15 mouse cellular contexts compared by ENCODE assay signal in genomic region chr4:120204357-120204942, GRCm38 (mm10). TPM values are rescaled to one million over a fixed set of nuclear protein-coding genes. Genes with fewer than 3 reads are reported as not detected.
A peak's percentile ranks its signal among the peaks of the same experiment; 100 is the strongest.
DNase-seq lines count a peak whose midpoint lies in the region; ATAC-seq lines count a peak whose summit lies in the region.
"Had no signal": no experiment of that assay in that cellular context is flagged by ENCODE, and none has a peak within 500 bp of the region (broad histone marks: within the 10 kb centered on the region; RNA-seq: fewer than 3 reads in every experiment).

No protein-coding gene starts in this region.

- H3K36me3 ChIP-seq in forebrain, embryonic 10.5 days (replicated peaks) = no peaks in the 10 kb centered on the region
- no peaks in the 10 kb centered on the region for H3K36me3 ChIP-seq in forebrain, embryonic 12.5 days (replicated peaks)
- no peaks in the 10 kb centered on the region for H3K36me3 ChIP-seq in kidney, embryonic 16.5 days (ENCODE audit: insufficient read depth, low read length)
- H3K36me3 ChIP-seq in intestine, embryonic 16.5 days (ENCODE audit: control insufficient read depth, insufficient read depth, low read length) = no peaks in the 10 kb centered on the region

- 82% methylated on average over 9 of the region's 9 CpGs for WGBS in forebrain, embryonic 10.5 days
- WGBS in forebrain, embryonic 12.5 days = 75% methylated on average over 9 of the region's 9 CpGs
- WGBS in kidney, embryonic 16.5 days = 53% methylated on average over 9 of the region's 9 CpGs
- 37% methylated on average over 9 of the region's 9 CpGs for WGBS in intestine, embryonic 16.5 days

- H3K4me2 ChIP-seq in forebrain, embryonic 12.5 days = no peak overlapping the region
- no peak overlapping the region for H3K4me2 ChIP-seq in kidney, embryonic 16.5 days (replicated peaks; ENCODE audit: low read depth, low read length)
- no peak overlapping the region for H3K4me2 ChIP-seq in intestine, embryonic 16.5 days (ENCODE audit: low read depth, low read length)

- H3K4me1 ChIP-seq in forebrain, embryonic 10.5 days = peaks cover 23% of the 10 kb centered on the region
- peaks cover 15% of the 10 kb centered on the region for H3K4me1 ChIP-seq in forebrain, embryonic 12.5 days
- H3K4me1 ChIP-seq in kidney, embryonic 16.5 days (ENCODE audit: insufficient read depth, low read length) = peaks cover 6% of the 10 kb centered on the region
- H3K4me1 ChIP-seq in intestine, embryonic 16.5 days (ENCODE audit: control insufficient read depth, insufficient read depth, low read length) = peaks cover 17% of the 10 kb centered on the region

- H3K9ac ChIP-seq in forebrain, embryonic 12.5 days = no peak overlapping the region
- H3K9ac ChIP-seq in kidney, embryonic 16.5 days (replicated peaks; ENCODE audit: low read length) = no peak overlapping the region
- peak overlapping the region; percentile 46 for H3K9ac ChIP-seq in intestine, embryonic 16.5 days (ENCODE audit: low read depth, low read length)

- H3K4me3 ChIP-seq in forebrain, embryonic 10.5 days = no peak overlapping the region
- no peak overlapping the region for H3K4me3 ChIP-seq in forebrain, embryonic 12.5 days (replicated peaks)
- no peak overlapping the region for H3K4me3 ChIP-seq in kidney, embryonic 16.5 days (ENCODE audit: low read length)
- H3K4me3 ChIP-seq in intestine, embryonic 16.5 days (ENCODE audit: low read length) = no peak overlapping the region
- H3K4me3 ChIP-seq: megakaryocyte, embryonic 14.5 days had no signal

- DNase-seq in forebrain, embryonic 10.5 days (ENCODE audit: extremely low spot score, low spot score) = no peak
- no peak for DNase-seq in kidney, adult 18-20 months
- peak; percentile 67 for DNase-seq in lung, postnatal 36 days
- DNase-seq in left cerebral cortex, postnatal 4 days = no peak
- no peak for DNase-seq in gastrocnemius, postnatal 36 days
- DNase-seq: adrenal gland, postnatal 14 days; cerebellum, adult 11 months; kidney, postnatal 14 days had no signal

- H3K27me3 ChIP-seq in forebrain, embryonic 10.5 days (ENCODE audit: poor library complexity, severe bottlenecking) = peaks cover 10% of the 10 kb centered on the region; the same call in 1 of the 2 replicates
- H3K27me3 ChIP-seq in forebrain, embryonic 12.5 days = no peaks in the 10 kb centered on the region
- H3K27me3 ChIP-seq in kidney, embryonic 16.5 days (ENCODE audit: insufficient read depth, low read length) = no peaks in the 10 kb centered on the region
- H3K27me3 ChIP-seq in intestine, embryonic 16.5 days (replicated peaks; ENCODE audit: control insufficient read depth, insufficient read depth, low read length) = no peaks in the 10 kb centered on the region

- H3K9me3 ChIP-seq in forebrain, embryonic 10.5 days = no peaks in the 10 kb centered on the region
- H3K9me3 ChIP-seq in forebrain, embryonic 12.5 days = no peaks in the 10 kb centered on the region
- H3K9me3 ChIP-seq in kidney, embryonic 16.5 days (ENCODE audit: low read length) = no peaks in the 10 kb centered on the region
- no peaks in the 10 kb centered on the region for H3K9me3 ChIP-seq in intestine, embryonic 16.5 days (ENCODE audit: control insufficient read depth, low read length)
- H3K9me3 ChIP-seq: megakaryocyte, embryonic 14.5 days had no signal

- H3K27ac ChIP-seq in forebrain, embryonic 10.5 days = peak overlapping the region; percentile 37; the same call in 1 of the 2 replicates
- no peak overlapping the region for H3K27ac ChIP-seq in forebrain, embryonic 12.5 days
- no peak overlapping the region for H3K27ac ChIP-seq in kidney, embryonic 16.5 days (ENCODE audit: low read length)
- H3K27ac ChIP-seq in intestine, embryonic 16.5 days (ENCODE audit: low read length) = peak overlapping the region; percentile 38; the same call in 1 of the 2 replicates

- ATAC-seq in forebrain, embryonic 12.5 days (ENCODE audit: low FRiP score) = no peak
- peak; percentile 57; the same call in 1 of the 2 replicates for ATAC-seq in kidney, embryonic 16.5 days (ENCODE audit: low FRiP score, low TSS enrichment)
- ATAC-seq in intestine, embryonic 16.5 days = peak; percentile 89
- ATAC-seq: hindbrain, embryonic 16.5 days had no signal

- intact Hi-C loops in left cerebral cortex, postnatal 4 days (cut with DNase I) = no loop called here
- intact Hi-C loops in gastrocnemius, postnatal 36 days (cut with DNase I) = no loop called here

RNA-seq across cellular contexts. Expression of gene Edn2, which starts 43.4 kb away (rescaled TPM):
- polyA plus RNA-seq in forebrain, embryonic 10.5 days (2016; fragmentation: Nextera tagmentation; extraction: Ambion mirVana) = not detected in 2 replicates
- polyA plus RNA-seq in forebrain, embryonic 12.5 days (2016; fragmentation: Nextera tagmentation; extraction: Ambion mirVana) = 0.22 TPM in 1 of 2 replicates, not detected in the other
- 0.10 TPM in 1 of 2 replicates, not detected in the other for polyA plus RNA-seq in kidney, embryonic 16.5 days (2015; fragmentation: Nextera tagmentation; extraction: Ambion mirVana)
- 5.3 and 5.8 TPM in 2 replicates for polyA plus RNA-seq in intestine, embryonic 16.5 days (2015; fragmentation: Nextera tagmentation; extraction: Ambion mirVana)
- total RNA-seq in left cerebral cortex, postnatal 4 days (2021) = not detected
- not detected for total RNA-seq in gastrocnemius, postnatal 36 days (2021)
- total RNA-seq: adrenal gland, postnatal 14 days; heart, adult 8-10 months; layer of hippocampus, postnatal 10 days had no signal
- polyA plus RNA-seq: hindbrain, embryonic 16.5 days had no signal

Comparison
In these comparisons a context has a peak if more than half of its experiments do, and no peak if none do; other contexts are left out.
1. H3K27ac ChIP-seq: peak in forebrain, embryonic 10.5 days (single experiment) and intestine, embryonic 16.5 days (single experiment); none in forebrain, embryonic 12.5 days (single experiment) and kidney, embryonic 16.5 days (single experiment).